Mouse (Mus musculus) intestine, embryonic 16.5 days (tissue): ENCODE data around the gene Olfr1009. TPM values are rescaled to one million over a fixed set of nuclear protein-coding genes. Genes with fewer than 3 reads are reported as not detected.

Source experiments
- polyA plus RNA-seq: library from polyadenylated mRNA; unstranded; fragments of >200 nt; fragmentation: Nextera tagmentation; extraction: Ambion mirVana; gene quantifications from 2 replicates; pipeline ENCODE4 v1.2.1, GENCODE M21; 2015

Gene Olfr1009
- polyA plus RNA-seq, 1 experiment from 2014 or later = not detected

Other genes with a start within 250 kb of the Olfr1009 start
- gene 4833423E24Rik, start 196.4 kb upstream of the Olfr1009 start, polyA plus RNA-seq = 0.09 TPM in 1 of 2 replicates, not detected in the other
- gene Olfr996, start 136.2 kb upstream of the Olfr1009 start, polyA plus RNA-seq = not detected in 2 replicates
- gene Olfr998, start 126.5 kb upstream of the Olfr1009 start, polyA plus RNA-seq = not detected in 2 replicates
- gene Olfr1000, start 103.5 kb upstream of the Olfr1009 start, polyA plus RNA-seq = not detected in 2 replicates
- not detected in 2 replicates for gene Olfr1002, start 64.7 kb upstream of the Olfr1009 start, polyA plus RNA-seq
- not detected in 2 replicates for gene Olfr154, start 51.0 kb upstream of the Olfr1009 start, polyA plus RNA-seq
- gene Olfr1006, start 36.7 kb upstream of the Olfr1009 start, polyA plus RNA-seq = not detected in 2 replicates
- gene Olfr1008, start 26.0 kb upstream of the Olfr1009 start, polyA plus RNA-seq = not detected in 2 replicates
- not detected in 2 replicates for gene Olfr1012, start 47.3 kb downstream of the Olfr1009 start, polyA plus RNA-seq
- gene Olfr1013, start 51.7 kb downstream of the Olfr1009 start, polyA plus RNA-seq = not detected in 2 replicates
- gene Olfr1014, start 57.3 kb downstream of the Olfr1009 start, polyA plus RNA-seq = not detected in 2 replicates
- not detected in 2 replicates for gene Olfr1015, start 66.6 kb downstream of the Olfr1009 start, polyA plus RNA-seq
- not detected in 2 replicates for gene Olfr1016, start 87.1 kb downstream of the Olfr1009 start, polyA plus RNA-seq
- gene Olfr1018, start 103.1 kb downstream of the Olfr1009 start, polyA plus RNA-seq = not detected in 2 replicates
- not detected in 2 replicates for gene Olfr1019, start 130.1 kb downstream of the Olfr1009 start, polyA plus RNA-seq
- not detected in 2 replicates for gene Olfr1020, start 131.6 kb downstream of the Olfr1009 start, polyA plus RNA-seq
- gene Olfr1022, start 153.2 kb downstream of the Olfr1009 start, polyA plus RNA-seq = not detected in 2 replicates
- gene Olfr1023, start 170.2 kb downstream of the Olfr1009 start, polyA plus RNA-seq = not detected in 2 replicates
- gene Olfr1024, start 189.6 kb downstream of the Olfr1009 start, polyA plus RNA-seq = not detected in 2 replicates
- gene Olfr1025-ps1, start 199.8 kb downstream of the Olfr1009 start, polyA plus RNA-seq = not detected in 2 replicates
- not detected in 2 replicates for gene Olfr1026, start 206.1 kb downstream of the Olfr1009 start, polyA plus RNA-seq
- not detected in 2 replicates for gene Olfr1028, start 235.0 kb downstream of the Olfr1009 start, polyA plus RNA-seq